Mouse (Mus musculus): ENCODE measurements around the gene Ffar2.

DNA sequence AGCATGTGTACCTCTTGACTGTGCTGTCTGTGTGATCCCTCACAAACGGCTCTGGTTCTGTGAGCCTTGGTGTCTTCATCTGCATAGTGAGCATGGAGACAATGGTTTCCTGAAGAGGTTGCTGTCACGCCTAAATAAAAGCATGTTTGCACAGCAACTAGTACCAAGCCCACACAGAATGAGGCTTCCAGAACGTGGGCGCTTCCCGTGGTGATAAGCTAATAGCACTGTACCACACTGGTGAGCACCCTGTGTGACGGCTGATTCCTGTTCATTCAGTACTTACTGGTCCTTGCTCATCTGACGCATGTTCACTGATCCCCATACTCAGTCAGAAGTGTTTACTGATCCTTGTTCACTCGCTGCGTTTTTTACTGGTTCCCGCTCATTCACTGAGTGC, 33.4 kb downstream of the Ffar2 start:
- TF ChIP-seq POLR2A (IDR thresholded peaks at IDR 0.05; ENCODE audit: insufficient read depth, low read depth, low read length) (no peak), CTCF (IDR thresholded peaks at IDR 0.05) (no peak), EP300 (IDR thresholded peaks at IDR 0.05; ENCODE audit: insufficient read depth, low read depth, low read length) (no peak)

All from heart, adult 2 months (tissue).